Mouse (Mus musculus) CH12.LX (cell line): ENCODE data around the gene Gcdh.

ENCODE experiments used
- CHD2 ChIP-seq: IDR thresholded peaks from 2 replicates; pipeline ENCODE4 v1.6.1; 2011; ENCODE audit warnings: low read length, improper control_type of control experiment
- CTCF ChIP-seq, 2 experiments: IDR thresholded peaks in 1 of 2; conservative IDR thresholded peaks in 1 of 2; 2 replicates each; pipeline ENCODE4 v1.5.1; 2011 to 2012; ENCODE audit warnings: low read depth in 2 of 2, low read length in 2 of 2, improper control_type of control experiment in 1 of 2, inconsistent platforms in 1 of 2, mild to moderate bottlenecking in 1 of 2, moderate library complexity in 1 of 2
- ETS1 ChIP-seq: conservative IDR thresholded peaks from 2 replicates; pipeline ENCODE4 v1.6.1; 2012; ENCODE audit warnings: low read depth, mild to moderate bottlenecking, inconsistent platforms, low read length, improper control_type of control experiment, moderate library complexity
- HCFC1 ChIP-seq: IDR thresholded peaks from 2 replicates; pipeline ENCODE4 v1.6.1; 2012; ENCODE audit warnings: low read depth, mild to moderate bottlenecking, inconsistent platforms, low read length, improper control_type of control experiment
- MAX ChIP-seq: IDR thresholded peaks from 2 replicates; pipeline ENCODE4 v1.6.1; 2011; ENCODE audit warnings: low read length, improper control_type of control experiment
- MAZ ChIP-seq: IDR thresholded peaks from 2 replicates; pipeline ENCODE4 v1.6.1; 2012; ENCODE audit warnings: low read depth, mild to moderate bottlenecking, inconsistent platforms, low read length, improper control_type of control experiment, moderate library complexity
- PAX5 ChIP-seq: IDR thresholded peaks from 2 replicates; pipeline ENCODE4 v1.6.1; 2012; ENCODE audit warnings: low read length, inconsistent platforms, mixed read lengths
- POLR2A ChIP-seq: IDR thresholded peaks from 2 replicates; pipeline ENCODE4 v1.6.1; 2011; ENCODE audit warnings: low read depth, mild to moderate bottlenecking, improper control_type of control experiment, low read length
- TCF12 ChIP-seq: IDR thresholded peaks from 2 replicates; pipeline ENCODE4 v1.6.1; 2014; ENCODE audit warnings: low read depth, mild to moderate bottlenecking, inconsistent platforms, low read length, improper control_type of control experiment
- ZKSCAN1 ChIP-seq: IDR thresholded peaks from 2 replicates; pipeline ENCODE4 v1.6.1; 2012; ENCODE audit warnings: low read depth, inconsistent platforms, low read length, improper control_type of control experiment, borderline replicate concordance
- ZNF384 ChIP-seq: IDR thresholded peaks from 2 replicates; pipeline ENCODE4 v1.6.1; 2012; ENCODE audit warnings: low read depth, low read length, improper control_type of control experiment, inconsistent platforms

GRCm38 (mm10) chr8:84913502-84913900 is 19.8 kb upstream of the Gcdh start:
- no peak for TF ChIP-seq ETS1
- no peak for TF ChIP-seq ZKSCAN1
- no peak for TF ChIP-seq POLR2A
- no peak for TF ChIP-seq ZNF384
- no peak for TF ChIP-seq TCF12
- no peak for TF ChIP-seq CTCF (conservative IDR thresholded peaks at IDR 0.05 in 1 of 2, IDR thresholded peaks at IDR 0.05 in 1 of 2; ENCODE audit: low read depth in 2 of 2, low read length in 2 of 2)
- no peak for TF ChIP-seq HCFC1
- no peak for TF ChIP-seq CHD2
- no peak for TF ChIP-seq MAX
- no peak for TF ChIP-seq MAZ
- no peak for TF ChIP-seq PAX5
